Mouse (Mus musculus) olfactory bulb, adult 2 months (tissue): ENCODE measurements around the gene Ccdc85a.

Experiments used
- CTCF ChIP-seq: fragments of 200-500 bp; IDR thresholded peaks from 2 replicates; pipeline ENCODE4 v1.5.1; 2012; ENCODE audit warnings: low read depth, mild to moderate bottlenecking, low read length, moderate library complexity; ENCODE audit not compliant: insufficient read depth
- POLR2A ChIP-seq: fragments of 200-500 bp; IDR thresholded peaks from 2 replicates; pipeline ENCODE4 v1.6.1; 2012; ENCODE audit warnings: mild to moderate bottlenecking, low read depth, low read length, moderate library complexity; ENCODE audit not compliant: insufficient read depth

DNA sequence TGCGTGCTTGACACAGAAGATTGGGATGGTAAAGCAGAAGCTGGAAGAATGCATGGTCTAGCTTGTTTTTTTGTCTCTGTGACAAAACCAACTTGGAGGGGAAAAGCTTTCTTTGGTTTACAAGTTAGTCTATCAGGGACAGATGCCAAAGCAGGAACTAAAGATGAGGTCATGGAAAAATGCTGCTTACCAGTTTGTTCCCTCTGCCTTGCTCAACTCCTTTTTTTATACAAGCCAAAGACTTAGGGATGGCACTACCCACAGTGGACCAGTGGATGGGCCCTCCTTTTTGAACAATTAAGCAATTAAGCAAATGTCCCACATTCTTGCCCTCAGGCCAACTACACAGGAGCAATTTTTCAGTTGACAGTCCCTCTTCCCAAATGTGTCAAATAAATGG is 42.8 kb downstream of the Ccdc85a start:
- no peak for TF ChIP-seq CTCF
- TF ChIP-seq POLR2A: no peak
